Mouse (Mus musculus) T-helper 17 cell (primary cell): ENCODE results near the gene Gm20820.
"Not testable (repeated sequence)": the region's sequence is repeated elsewhere in the genome, so short reads cannot be mapped to it uniquely, and the experiment has no call there.

ENCODE experiments used
- in situ Hi-C, 2 experiments: fragments of 300-600 bp; cut with MboI, MseI; formaldehyde crosslinking; loops; 1 replicate in 1 of 2; 2 replicates in 1 of 2; pipeline ENCODE4 v1.15.1; 2025; ENCODE audit warnings: high pct_unique_total_duplicates in 2 of 2

The Gm20820 gene

DNA sequence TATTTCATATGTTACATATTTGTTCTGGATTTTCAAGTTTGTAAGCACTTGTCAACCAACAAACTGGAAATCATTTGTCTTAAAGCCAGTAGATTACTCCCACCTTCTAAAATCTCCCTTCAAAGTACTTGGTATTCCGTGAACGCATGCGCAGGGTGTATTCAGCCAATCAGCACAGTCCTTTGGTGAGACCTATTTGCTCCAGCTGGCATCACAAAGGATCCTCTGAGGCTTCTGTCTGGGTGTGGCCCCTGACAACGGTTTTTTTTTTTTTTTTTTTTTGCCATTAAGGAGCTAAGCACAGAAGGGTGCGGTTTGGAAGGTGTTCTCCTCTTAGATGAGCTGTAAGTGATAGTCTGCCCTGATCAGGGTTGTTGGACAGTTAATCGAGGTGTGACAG lies at the start of gene Gm20820:
Gm20820 (plus strand) TSS at position 301 of the 400 bp plus-strand sequence.
- in situ Hi-C loops: not testable (repeated sequence)
